Mouse (Mus musculus) myocyte (in vitro differentiated cells): ENCODE measurements at regions not wholly inside any gene's neighbourhood (a gene's known extent, or its start where the extent isn't known, plus 50 kb on each side); places are given as distances from the start of the nearest gene placed in this dataset.
A peak's percentile ranks its signal among the peaks of the same experiment; 100 is the strongest.

Experiments used
- H3K27me3 ChIP-seq: one replicate; pipeline ENCODE4 v1.6.1; 2011; ENCODE audit not compliant: control insufficient read depth, insufficient read depth, insufficient read length
- H3K36me3 ChIP-seq: one replicate; pipeline ENCODE4 v1.6.1; 2011; ENCODE audit not compliant: control insufficient read depth, insufficient read depth
- H3K4me2 ChIP-seq: one replicate; pipeline ENCODE4 v1.6.1; 2011; ENCODE audit warnings: low read depth, control low read depth
- H3K4me3 ChIP-seq: one replicate; pipeline ENCODE4 v1.5.1; 2011; ENCODE audit warnings: mild to moderate bottlenecking, control low read depth, moderate library complexity
- H3K79me2 ChIP-seq: one replicate; pipeline ENCODE4 v1.6.1; 2011; ENCODE audit not compliant: control insufficient read depth, insufficient read depth
- H3ac ChIP-seq: one replicate; pipeline ENCODE4 v1.6.1; 2011; ENCODE audit not compliant: control insufficient read depth, insufficient read length
- CEBPB ChIP-seq: IDR thresholded peaks from 2 replicates; pipeline ENCODE4 v1.6.1; 2011; ENCODE audit warnings: mild to moderate bottlenecking, moderate library complexity; ENCODE audit not compliant: poor library complexity, insufficient read depth, severe bottlenecking
- E2F4 ChIP-seq: IDR thresholded peaks from one replicate; pipeline ENCODE4 v1.6.1; 2011; ENCODE audit warnings: mild to moderate bottlenecking, control low read depth, moderate library complexity; ENCODE audit not compliant: insufficient read depth
- MAX ChIP-seq: IDR thresholded peaks from one replicate; pipeline ENCODE4 v1.6.1; 2011; ENCODE audit warnings: low read depth, mild to moderate bottlenecking, control low read depth
- MYOD1 ChIP-seq, 3 experiments: IDR thresholded peaks; one replicate each; pipeline ENCODE4 v1.6.1; 2011; ENCODE audit warnings: control low read depth in 2 of 3, low read depth in 2 of 3, mild to moderate bottlenecking in 2 of 3, moderate library complexity in 1 of 3; ENCODE audit not compliant: insufficient read length in 2 of 3, control insufficient read depth in 1 of 3
- MYOG ChIP-seq, 3 experiments: IDR thresholded peaks; one replicate each; pipeline ENCODE4 v1.6.1; 2011; ENCODE audit warnings: control low read depth in 2 of 3, low read depth in 2 of 3, mild to moderate bottlenecking in 2 of 3; ENCODE audit not compliant: insufficient read length in 2 of 3, control insufficient read depth in 1 of 3, insufficient read depth in 1 of 3
- POLR2A ChIP-seq: IDR thresholded peaks from one replicate; pipeline ENCODE4 v1.6.1; 2011; ENCODE audit warnings: low read depth, mild to moderate bottlenecking, control low read depth, moderate library complexity; ENCODE audit not compliant: insufficient read length
- POLR2AphosphoS2 ChIP-seq: IDR thresholded peaks from one replicate; pipeline ENCODE4 v1.6.1; 2011; ENCODE audit warnings: low read depth, control low read depth; ENCODE audit not compliant: insufficient read length
- REST ChIP-seq: IDR thresholded peaks from one replicate; pipeline ENCODE4 v1.6.1; 2011; ENCODE audit warnings: mild to moderate bottlenecking, control low read depth, moderate library complexity; ENCODE audit not compliant: insufficient read depth, insufficient read length
- SRF ChIP-seq: IDR thresholded peaks from one replicate; pipeline ENCODE4 v1.6.1; 2011; ENCODE audit warnings: low read depth; ENCODE audit not compliant: control insufficient read depth, insufficient read length
- TCF12 ChIP-seq: IDR thresholded peaks from one replicate; pipeline ENCODE4 v1.6.1; 2011; ENCODE audit warnings: mild to moderate bottlenecking, control low read depth; ENCODE audit not compliant: poor library complexity, insufficient read depth, severe bottlenecking
- TCF3 ChIP-seq: IDR thresholded peaks from one replicate; pipeline ENCODE4 v1.6.1; 2011; ENCODE audit warnings: low read depth, control low read depth; ENCODE audit not compliant: insufficient read length
- USF1 ChIP-seq: IDR thresholded peaks from one replicate; pipeline ENCODE4 v1.6.1; 2011; ENCODE audit warnings: low read depth, mild to moderate bottlenecking, control low read depth, moderate library complexity

- TF ChIP-seq MYOG (IDR thresholded peaks at IDR 0.05; ENCODE audit: control insufficient read depth in 1 of 3, insufficient read depth in 1 of 3, insufficient read length in 2 of 3, low read depth in 2 of 3) (no peak), MYOD1 (IDR thresholded peaks at IDR 0.05; ENCODE audit: control insufficient read depth in 1 of 3, insufficient read length in 2 of 3, low read depth in 2 of 3) (no peak), MAX (no peak), TCF12 (no peak), POLR2A (no peak), POLR2AphosphoS2 (no peak), E2F4 (no peak), USF1 (no peak)
- Histone ChIP-seq H3K79me2 (no peaks in the 10 kb centered on the region), H3ac (no peak overlapping the region), H3K4me2 (no peak overlapping the region), H3K27me3 (no peaks in the 10 kb centered on the region), H3K36me3 (no peaks in the 10 kb centered on the region), H3K4me3 (no peak overlapping the region)
These were observed 65.8 kb upstream of the Vangl1 start for GRCm38 (mm10) chr3:102270257-102270656.

- Histone ChIP-seq H3K79me2 (no peaks in the 10 kb centered on the region), H3K27me3 (no peaks in the 10 kb centered on the region), H3ac (no peak overlapping the region), H3K36me3 (no peaks in the 10 kb centered on the region), H3K4me3 (no peak overlapping the region), H3K4me2 (peak overlapping the region; percentile 31)
- TF ChIP-seq REST (no peak), MAX (no peak), MYOG (IDR thresholded peaks at IDR 0.05; ENCODE audit: control insufficient read depth in 1 of 3, insufficient read depth in 1 of 3, insufficient read length in 2 of 3, low read depth in 2 of 3) (no peak), SRF (no peak), POLR2A (no peak), E2F4 (no peak), CEBPB (no peak), USF1 (no peak), TCF12 (no peak), MYOD1 (IDR thresholded peaks at IDR 0.05; ENCODE audit: control insufficient read depth in 1 of 3, insufficient read length in 2 of 3, low read depth in 2 of 3) (no peak), TCF3 (no peak), POLR2AphosphoS2 (no peak)
These were observed 61.6 kb upstream of the Vangl1 start for GRCm38 (mm10) chr3:102266136-102266535.

- no peak overlapping the region for H3ac ChIP-seq
- no peaks in the 10 kb centered on the region for H3K79me2 ChIP-seq
- H3K4me2 ChIP-seq = peak overlapping the region; percentile 5
- H3K36me3 ChIP-seq = no peaks in the 10 kb centered on the region
- no peak overlapping the region for H3K4me3 ChIP-seq
- TF ChIP-seq CEBPB (peak; percentile 88), USF1 (no peak)
- no peaks in the 10 kb centered on the region for H3K27me3 ChIP-seq
These were observed 60.7 kb upstream of the Vangl1 start for GRCm38 (mm10) chr3:102265146-102265545.

- no peaks in the 10 kb centered on the region for H3K27me3 ChIP-seq
- no peaks in the 10 kb centered on the region for H3K36me3 ChIP-seq
- H3K4me3 ChIP-seq = no peak overlapping the region
- no peak overlapping the region for H3ac ChIP-seq
- no peaks in the 10 kb centered on the region for H3K79me2 ChIP-seq
- H3K4me2 ChIP-seq = no peak overlapping the region
- no peak for TF ChIP-seq POLR2AphosphoS2
- no peak for TF ChIP-seq E2F4
- no peak for TF ChIP-seq CEBPB
- no peak for TF ChIP-seq MAX
- no peak for TF ChIP-seq MYOG (IDR thresholded peaks at IDR 0.05; ENCODE audit: control insufficient read depth in 1 of 3, insufficient read depth in 1 of 3, insufficient read length in 2 of 3, low read depth in 2 of 3)
- no peak for TF ChIP-seq SRF
- TF ChIP-seq TCF3 = no peak
These were observed 58.8 kb upstream of the Vangl1 start for GRCm38 (mm10) chr3:102263326-102263725.

GRCm38 (mm10) chr3:102262665-102263064, 58.2 kb upstream of the Vangl1 start:
- H3K79me2 ChIP-seq = no peaks in the 10 kb centered on the region
- TF ChIP-seq MYOG (IDR thresholded peaks at IDR 0.05; ENCODE audit: control insufficient read depth in 1 of 3, insufficient read depth in 1 of 3, insufficient read length in 2 of 3, low read depth in 2 of 3) (no peak), SRF (no peak), TCF12 (no peak), MAX (no peak), POLR2A (no peak), MYOD1 (IDR thresholded peaks at IDR 0.05; ENCODE audit: control insufficient read depth in 1 of 3, insufficient read length in 2 of 3, low read depth in 2 of 3) (no peak), REST (no peak), POLR2AphosphoS2 (no peak), CEBPB (no peak), E2F4 (no peak), USF1 (no peak), TCF3 (no peak)

More at GRCm38 (mm10) chr3:102262665-102263064, 58.2 kb upstream of the Vangl1 start:
- Histone ChIP-seq H3ac (no peak overlapping the region), H3K36me3 (no peaks in the 10 kb centered on the region), H3K27me3 (no peaks in the 10 kb centered on the region), H3K4me3 (no peak overlapping the region), H3K4me2 (no peak overlapping the region)
